Comparison of ENCODE assay signal across 12 mouse cellular contexts in the genomic region with DNA sequence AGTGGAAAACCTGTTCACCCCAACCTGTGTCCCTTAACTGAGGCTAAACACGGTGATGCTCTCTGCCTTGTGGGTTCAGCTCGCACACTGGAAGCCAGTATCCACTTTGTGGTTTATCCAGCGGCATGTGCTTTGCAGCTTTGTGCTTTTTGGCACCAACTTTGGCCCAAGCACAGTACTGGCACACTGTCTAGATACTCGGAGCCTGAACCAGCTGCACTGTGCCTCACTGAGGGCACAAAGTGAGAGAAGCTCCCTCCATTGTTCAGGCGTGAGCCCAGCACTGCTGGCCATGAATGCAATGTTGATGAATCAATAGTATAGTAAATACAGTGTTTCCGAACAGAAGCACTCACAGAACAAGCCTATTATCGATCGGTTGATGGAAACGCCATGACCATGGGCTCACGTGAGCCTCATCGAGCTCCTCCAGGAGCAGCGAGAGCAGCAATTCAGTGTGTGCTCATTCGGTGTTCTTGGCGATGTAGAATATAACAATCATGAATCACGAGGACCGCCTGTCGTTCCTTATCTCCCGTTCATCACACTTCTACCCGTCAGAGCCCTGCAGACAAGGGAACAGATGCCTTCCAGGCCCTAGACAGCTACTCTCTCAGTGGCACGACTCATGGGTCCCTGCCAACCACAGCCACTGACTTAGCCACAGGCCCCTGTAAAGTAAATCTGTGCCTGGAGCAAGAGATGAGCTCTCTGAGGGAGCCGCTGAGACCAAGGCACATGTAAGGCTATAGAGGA.
DNase-seq lines count a peak whose midpoint lies in the region; ATAC-seq and TF ChIP-seq lines count a peak whose summit lies in the region.
"Had no signal": no experiment of that assay in that cellular context is flagged by ENCODE, and none has a peak within 500 bp of the region (broad histone marks: within the 10 kb centered on the region; RNA-seq: fewer than 3 reads in every experiment).

No protein-coding gene starts in this region.

- H3K36me3 ChIP-seq in hindbrain, embryonic 12.5 days, result 0 out of 2 replicates have a peak, but pooled peaks cover 2% of the 10 kb centered on the region
- no peaks in the 10 kb centered on the region for H3K36me3 ChIP-seq in hindbrain, embryonic 11.5 days (ENCODE audit: control insufficient read depth, insufficient read depth, low read length)
- no peaks in the 10 kb centered on the region for H3K36me3 ChIP-seq in C2C12 (ENCODE audit: control insufficient read depth, insufficient read depth)
- H3K36me3 ChIP-seq: stomach, embryonic 15.5 days had no signal

- peaks cover 3% of the 10 kb centered on the region; the same call in 1 of the 2 replicates for H3K27me3 ChIP-seq in hindbrain, embryonic 12.5 days
- H3K27me3 ChIP-seq in hindbrain, embryonic 11.5 days (ENCODE audit: control insufficient read depth, insufficient read depth, low read length), result no peaks in the 10 kb centered on the region
- H3K27me3 ChIP-seq in C2C12 (ENCODE audit: control insufficient read depth, insufficient read depth, insufficient read length), result peaks cover 3% of the 10 kb centered on the region
- H3K27me3 ChIP-seq: embryonic facial prominence, embryonic 12.5 days; stomach, embryonic 15.5 days had no signal

- H3K4me1 ChIP-seq in hindbrain, embryonic 12.5 days, result 0 out of 2 replicates have a peak, but pooled peaks cover 4% of the 10 kb centered on the region
- H3K4me1 ChIP-seq in hindbrain, embryonic 11.5 days (replicated peaks; ENCODE audit: control insufficient read depth, insufficient read depth, low read length), result no peaks in the 10 kb centered on the region
- H3K4me1 ChIP-seq: embryonic facial prominence, embryonic 12.5 days; stomach, embryonic 15.5 days had no signal

- no peak overlapping the region for H3K4me2 ChIP-seq in hindbrain, embryonic 12.5 days (replicated peaks)
- H3K4me2 ChIP-seq in hindbrain, embryonic 11.5 days (replicated peaks; ENCODE audit: low read depth, low read length), result no peak overlapping the region
- H3K4me2 ChIP-seq: embryonic facial prominence, embryonic 12.5 days; stomach, embryonic 15.5 days had no signal

- H3K79me3 ChIP-seq in C2C12 (ENCODE audit: low read depth), result no peaks in the 10 kb centered on the region

- no peaks in the 10 kb centered on the region for H3K9me3 ChIP-seq in hindbrain, embryonic 12.5 days (replicated peaks)
- H3K9me3 ChIP-seq in hindbrain, embryonic 11.5 days (ENCODE audit: control insufficient read depth, low read length), result no peaks in the 10 kb centered on the region
- H3K9me3 ChIP-seq: embryonic facial prominence, embryonic 12.5 days; stomach, embryonic 15.5 days had no signal

- DNase-seq in cerebellum, postnatal 25 days, result peak; percentile 58 to 73
- no peak for DNase-seq in cerebellum, adult 11 months
- DNase-seq in hindbrain, embryonic 11.5 days (ENCODE audit: low spot score), result no peak
- DNase-seq in brain, embryonic 14.5 days (ENCODE audit: low read depth), result peak; percentile 32
- DNase-seq in thymus, adult 18-20 months, result no peak
- DNase-seq: kidney, postnatal 25 days; right cerebral cortex, postnatal 4 days had no signal

- H3K27ac ChIP-seq in hindbrain, embryonic 12.5 days, result 0 out of 2 replicates have a peak overlapping the region, but pooled peaks have one; percentile 18
- no peak overlapping the region for H3K27ac ChIP-seq in hindbrain, embryonic 11.5 days (ENCODE audit: low read depth, low read length)
- H3K27ac ChIP-seq: embryonic facial prominence, embryonic 12.5 days; stomach, embryonic 15.5 days had no signal

- H3K9ac ChIP-seq in hindbrain, embryonic 12.5 days, result no peak overlapping the region
- H3K9ac ChIP-seq in hindbrain, embryonic 11.5 days (ENCODE audit: low read depth, low read length), result no peak overlapping the region
- H3K9ac ChIP-seq: embryonic facial prominence, embryonic 12.5 days; stomach, embryonic 15.5 days had no signal

- H3ac ChIP-seq in C2C12 (ENCODE audit: control insufficient read depth, insufficient read length, low read depth), result no peak overlapping the region

- no peak for ATAC-seq in hindbrain, embryonic 12.5 days (ENCODE audit: low FRiP score)
- ATAC-seq in hindbrain, embryonic 11.5 days (ENCODE audit: low FRiP score), result no peak
- ATAC-seq: intestine, embryonic 16.5 days had no signal

- no peaks in the 10 kb centered on the region for H3K79me2 ChIP-seq in C2C12 (ENCODE audit: control insufficient read depth, insufficient read depth)

- WGBS in hindbrain, embryonic 12.5 days, result 84% methylated on average over 21 of the region's 21 CpGs
- 89% methylated on average over 21 of the region's 21 CpGs for WGBS in hindbrain, embryonic 11.5 days

- no peak for TF ChIP-seq CTCF in C2C12 (IDR thresholded peaks at IDR 0.05; ENCODE audit: control insufficient read depth, insufficient read depth, insufficient read length)
- TF ChIP-seq CTCF in brain, embryonic 14.5 days (IDR thresholded peaks at IDR 0.05; ENCODE audit: borderline replicate concordance, extremely low read depth, insufficient read depth, insufficient read length), result no peak

- no peak for TF ChIP-seq POLR2A in brain, embryonic 14.5 days (IDR thresholded peaks at IDR 0.05; ENCODE audit: borderline replicate concordance, extremely low read depth, insufficient read depth, insufficient read length, poor library complexity, severe bottlenecking)

- no peak overlapping the region for H3K4me3 ChIP-seq in hindbrain, embryonic 12.5 days
- H3K4me3 ChIP-seq in hindbrain, embryonic 11.5 days (ENCODE audit: low read depth, low read length), result no peak overlapping the region
- no peak overlapping the region for H3K4me3 ChIP-seq in C2C12 (ENCODE audit: insufficient read depth, poor library complexity, severe bottlenecking)
- H3K4me3 ChIP-seq: embryonic facial prominence, embryonic 12.5 days; stomach, embryonic 15.5 days had no signal

TF ChIP-seq in C2C12, 6 proteins besides CTCF, POLR2A, EP300 and RAD21:
- TF ChIP-seq MYOD1 (IDR thresholded peaks at IDR 0.05; ENCODE audit: control insufficient read depth, insufficient read length, low read depth) (peak; percentile 13), USF1 (IDR thresholded peaks at IDR 0.05; ENCODE audit: low read depth) (no peak)
TF ChIP-seq in C2C12: peak in this region for 1.

Comparison
In these comparisons a context has a peak if more than half of its experiments do, and no peak if none do; other contexts are left out.
1. DNase-seq: peak in cerebellum, postnatal 25 days (2 of 2) and brain, embryonic 14.5 days (single experiment); none in cerebellum, adult 11 months (single experiment), hindbrain, embryonic 11.5 days (single experiment) and thymus, adult 18-20 months (0 of 2).